9 mouse cellular contexts compared by ENCODE assay signal in genomic region chr16:33464509-33465241, GRCm38 (mm10). TPM values are rescaled to one million over a fixed set of nuclear protein-coding genes. Genes with fewer than 3 reads are reported as not detected.
A peak's percentile ranks its signal among the peaks of the same experiment; 100 is the strongest.
DNase-seq lines count a peak whose midpoint lies in the region; ATAC-seq and TF ChIP-seq lines count a peak whose summit lies in the region.
"Had no signal": no experiment of that assay in that cellular context is flagged by ENCODE, and none has a peak within 500 bp of the region (broad histone marks: within the 10 kb centered on the region; RNA-seq: fewer than 3 reads in every experiment).

No protein-coding gene starts in this region.

- no peak for TF ChIP-seq CTCF in kidney, adult 2 months (conservative IDR thresholded peaks at IDR 0.05; ENCODE audit: insufficient read depth, insufficient read length, low read depth, low read length)
- no peak for TF ChIP-seq CTCF in brain, embryonic 14.5 days (IDR thresholded peaks at IDR 0.05; ENCODE audit: borderline replicate concordance, extremely low read depth, insufficient read depth, insufficient read length)

- no peak for ATAC-seq in megakaryocyte-erythroid progenitor cell, adult 5-6 weeks (replicated peaks; ENCODE audit: low FRiP score, low TSS enrichment, poor library complexity, severe bottlenecking)

- no peak for TF ChIP-seq POLR2A in kidney, adult 2 months (IDR thresholded peaks at IDR 0.05; ENCODE audit: low read depth, low read length)
- TF ChIP-seq POLR2A in brain, embryonic 14.5 days (IDR thresholded peaks at IDR 0.05; ENCODE audit: borderline replicate concordance, extremely low read depth, insufficient read depth, insufficient read length, poor library complexity, severe bottlenecking) = no peak

- WGBS in kidney, adult 2 months = 80% methylated on average over 4 of the region's 4 CpGs

- no peaks in the 10 kb centered on the region for H3K36me3 ChIP-seq in kidney, adult 2 months (ENCODE audit: control insufficient read depth, insufficient read depth, low read length)

- no peaks in the 10 kb centered on the region for H3K27me3 ChIP-seq in kidney, adult 2 months (replicated peaks; ENCODE audit: control insufficient read depth, insufficient read depth, low read length)

- H3K4me3 ChIP-seq in kidney, adult 2 months (ENCODE audit: insufficient read depth, low read depth, low read length) = no peak overlapping the region

- no peaks in the 10 kb centered on the region; the same call in 1 of the 2 replicates for H3K4me1 ChIP-seq in kidney, adult 2 months (ENCODE audit: control insufficient read depth, insufficient read depth, low read length)

- intact Hi-C loops in left cerebral cortex, postnatal 10 days (cut with DNase I) = no loop called here

- peak; percentile 62 for DNase-seq in kidney, adult 2 months
- no peak for DNase-seq in kidney, adult 18-20 months
- peak; percentile 33 for DNase-seq in 416B (ENCODE audit: low read depth)
- DNase-seq in brain, embryonic 14.5 days (ENCODE audit: low read depth) = peak; percentile 95
- DNase-seq in left cerebral cortex, postnatal 10 days (ENCODE audit: extremely low spot score in 1 of 2, low spot score in 2 of 2) = peak; percentile 31 to 59
- no peak for DNase-seq in ovary, adult 18-20 months (ENCODE audit: low spot score)
- DNase-seq in thymus, postnatal 0 days (ENCODE audit: low spot score) = no peak

- no peak overlapping the region; the same call in 1 of the 2 replicates for H3K27ac ChIP-seq in kidney, adult 2 months (ENCODE audit: insufficient read depth, low read depth, low read length)
- H3K27ac ChIP-seq: liver, embryonic 14.5 days had no signal

RNA-seq across cellular contexts. Expression of gene Slc12a8, which starts 52.5 kb away (rescaled TPM):
- 0.50 and 0.88 TPM in 2 replicates for polyA plus RNA-seq in kidney, adult 2 months (2012; rRNA removed)
- 0.75 and 1.1 TPM in 2 replicates for polyA plus RNA-seq in brain, embryonic 14.5 days (2012; rRNA removed)
- 1 to 10 TPM; 1.1 to 1.4 TPM for total RNA-seq in left cerebral cortex, postnatal 10 days (2021)
- polyA plus RNA-seq in thymus, postnatal 0 days (2015; fragmentation: Nextera tagmentation; extraction: Ambion mirVana) = 0.10 and 0.48 TPM in 2 replicates
- total RNA-seq in megakaryocyte-erythroid progenitor cell, adult 5-6 weeks (2014; fragmentation: Nextera tagmentation) = not detected in 2 replicates
- total RNA-seq in megakaryocyte-erythroid progenitor cell, adult 5-6 weeks (2017) = not detected in 2 replicates

Comparison
In these comparisons a context has a peak if more than half of its experiments do, and no peak if none do; other contexts are left out.
1. DNase-seq: peak in kidney, adult 2 months (single experiment), 416B (single experiment), brain, embryonic 14.5 days (single experiment) and left cerebral cortex, postnatal 10 days (2 of 2); none in kidney, adult 18-20 months (single experiment), ovary, adult 18-20 months (single experiment) and thymus, postnatal 0 days (single experiment).